Mouse (Mus musculus) lung, embryonic 14.5 days (tissue): Measurements from ENCODE around the gene Spg11. TPM values are rescaled to one million over a fixed set of nuclear protein-coding genes. Genes with fewer than 3 reads are reported as not detected.

Experiments
- ATAC-seq: fragments of 200-750 bp; cut with Nextera tagmentation; 2 replicates; pipeline ENCODE4 v1.8.0; 2017; ENCODE audit warnings: mild to moderate bottlenecking, moderate TSS enrichment, moderate library complexity; ENCODE audit not compliant: insufficient read depth
- DNase-seq: peaks from one replicate; pipeline ENCODE4 v3.0.0-alpha.2; 2015
- H3K27ac ChIP-seq: fragments of 300-500 bp; sonication (generic); 2 replicates; pipeline ENCODE4 v1.5.1; 2014; ENCODE audit warnings: low read depth, mild to moderate bottlenecking, moderate library complexity
- H3K27me3 ChIP-seq: fragments of 300-500 bp; sonication (generic); 2 replicates; pipeline ENCODE4 v1.6.1; 2014; ENCODE audit warnings: low read length, control low read depth; ENCODE audit not compliant: insufficient read depth
- H3K36me3 ChIP-seq: fragments of 300-500 bp; sonication (generic); 2 replicates; pipeline ENCODE4 v1.6.1; 2014; ENCODE audit warnings: control low read depth; ENCODE audit not compliant: insufficient read depth
- H3K4me1 ChIP-seq: fragments of 300-500 bp; sonication (generic); 2 replicates; pipeline ENCODE4 v1.6.1; 2014; ENCODE audit warnings: antibody characterized with exemption, control low read depth; ENCODE audit not compliant: insufficient read depth
- H3K4me2 ChIP-seq: fragments of 300-500 bp; sonication (generic); 2 replicates; pipeline ENCODE4 v1.6.1; 2014; ENCODE audit warnings: mild to moderate bottlenecking
- H3K4me3 ChIP-seq: fragments of 300-500 bp; sonication (generic); 2 replicates; pipeline ENCODE4 v1.5.1; 2014; ENCODE audit warnings: low read depth, low read length
- H3K9ac ChIP-seq: fragments of 300-500 bp; sonication (generic); 2 replicates; pipeline ENCODE4 v1.6.1; 2014
- H3K9me3 ChIP-seq: fragments of 300-500 bp; sonication (generic); 2 replicates; pipeline ENCODE4 v1.6.1; 2016; ENCODE audit warnings: low read depth, low read length, control low read depth
- CTCF ChIP-seq: IDR thresholded peaks from 2 replicates; pipeline ENCODE4 v1.5.1; 2016; ENCODE audit warnings: antibody characterized with exemption, low read depth
- WGBS: fragments of 180-500 bp; shearing (Covaris S2); extraction: QIAGEN DNeasy Blood & Tissue Kit; methylation state at CpG from one replicate; pipeline ENCODE4 v1.1.7; 2014; 5-methylcytosine and 5-hydroxymethylcytosine counted together
- polyA plus RNA-seq: library from polyadenylated mRNA; unstranded; fragments of >200 nt; fragmentation: Nextera tagmentation; extraction: Ambion mirVana; gene quantifications from 2 replicates; pipeline ENCODE4 v1.2.1, GENCODE M21; 2014

Spg11 gene
- polyA plus RNA-seq, 1 experiment from 2014 or later: 14.3 TPM

GRCm38 (mm10) chr2:122093844-122094243 lies 24.3 kb downstream of the Spg11 start:
- no peak overlapping the region for H3K4me2 ChIP-seq
- no peaks in the 10 kb centered on the region for H3K27me3 ChIP-seq
- no peaks in the 10 kb centered on the region for H3K4me1 ChIP-seq
- WGBS: 84% methylated on average over 4 of the region's 4 CpGs
- no peak for ATAC-seq
- H3K9me3 ChIP-seq: no peaks in the 10 kb centered on the region
- H3K4me3 ChIP-seq: no peak overlapping the region
- H3K9ac ChIP-seq: no peak overlapping the region
- no peak overlapping the region for H3K27ac ChIP-seq
- H3K36me3 ChIP-seq: peaks cover 83% of the 10 kb centered on the region
- TF ChIP-seq CTCF: no peak
- no peak for DNase-seq

GRCm38 (mm10) chr2:122086446-122086845 lies 31.7 kb downstream of the Spg11 start:
- no peak overlapping the region for H3K27ac ChIP-seq
- peak; percentile 71 for DNase-seq
- H3K4me2 ChIP-seq: no peak overlapping the region
- no peak for ATAC-seq
- peaks cover 58% of the 10 kb centered on the region for H3K36me3 ChIP-seq
- H3K27me3 ChIP-seq: no peaks in the 10 kb centered on the region
- no peak for TF ChIP-seq CTCF
- H3K4me1 ChIP-seq: no peaks in the 10 kb centered on the region
- H3K9ac ChIP-seq: no peak overlapping the region
- 57% methylated on average over 4 of the region's 4 CpGs for WGBS
- no peaks in the 10 kb centered on the region for H3K9me3 ChIP-seq
- no peak overlapping the region for H3K4me3 ChIP-seq

DNA sequence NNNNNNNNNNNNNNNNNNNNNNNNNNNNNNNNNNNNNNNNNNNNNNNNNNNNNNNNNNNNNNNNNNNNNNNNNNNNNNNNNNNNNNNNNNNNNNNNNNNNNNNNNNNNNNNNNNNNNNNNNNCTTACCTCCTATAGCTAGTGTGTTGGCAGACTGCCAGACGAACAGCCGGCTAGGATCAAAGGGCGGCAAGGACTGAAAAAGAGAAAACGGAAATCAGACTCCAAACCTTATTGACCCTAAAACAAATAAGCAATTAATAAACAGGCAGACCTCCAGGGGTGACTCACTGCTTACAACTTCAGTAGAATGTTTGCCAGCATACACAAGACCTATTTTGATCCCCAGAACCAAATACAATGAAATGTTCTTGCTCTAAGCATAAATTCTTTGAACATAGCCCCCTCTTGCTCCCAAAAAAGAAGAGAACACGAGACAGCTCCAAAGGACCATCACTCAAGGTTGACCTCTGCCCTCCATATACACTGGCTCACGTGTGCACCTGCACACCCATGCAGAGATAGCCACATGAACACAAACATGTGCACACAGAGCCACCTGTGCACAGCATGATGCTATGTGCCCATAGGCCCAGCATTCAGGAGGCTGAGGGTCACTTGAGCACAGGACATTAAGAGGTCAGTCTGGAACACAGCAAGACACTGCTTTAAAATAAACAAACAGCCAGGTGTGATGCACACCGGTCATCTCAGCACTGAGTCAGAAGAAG lies 36.3 kb downstream of the Spg11 start:
- Histone ChIP-seq H3K4me2 (no peak overlapping the region), H3K36me3 (peaks cover 46% of the 10 kb centered on the region), H3K27me3 (no peaks in the 10 kb centered on the region), H3K9me3 (no peaks in the 10 kb centered on the region), H3K4me1 (no peaks in the 10 kb centered on the region), H3K27ac (no peak overlapping the region), H3K9ac (no peak overlapping the region), H3K4me3 (no peak overlapping the region)
- no peak for TF ChIP-seq CTCF
- ATAC-seq: peak; percentile 47
- WGBS: 25% methylated on average over 7 of the region's 7 CpGs
- DNase-seq: peak; percentile 79

DNA sequence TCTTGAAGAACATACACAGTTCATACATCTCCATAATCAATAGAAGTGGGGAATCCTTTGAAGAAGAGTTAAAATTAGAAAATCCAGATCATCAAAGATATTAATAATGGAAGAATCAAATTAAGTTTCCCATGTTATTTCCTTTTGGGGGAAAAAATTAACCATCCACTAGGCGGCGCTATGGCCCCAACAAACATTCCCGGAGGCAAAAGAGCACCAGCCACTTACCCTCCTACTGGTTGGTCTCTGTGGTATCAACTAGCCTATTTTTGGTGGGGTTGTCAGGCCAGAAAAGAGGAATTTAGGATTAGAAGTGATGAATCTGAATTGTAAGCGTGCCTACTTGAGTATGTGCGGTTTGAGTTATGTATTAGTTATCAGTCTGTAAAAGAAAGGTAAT lies 48.3 kb downstream of the Spg11 start:
- WGBS: 41% methylated on average over 5 of the region's 5 CpGs
- Histone ChIP-seq H3K27me3 (no peaks in the 10 kb centered on the region), H3K9me3 (no peaks in the 10 kb centered on the region), H3K36me3 (peaks cover 49% of the 10 kb centered on the region), H3K4me3 (no peak overlapping the region), H3K4me1 (no peaks in the 10 kb centered on the region), H3K27ac (no peak overlapping the region), H3K4me2 (no peak overlapping the region), H3K9ac (no peak overlapping the region)
- peak; percentile 81 for DNase-seq
- ATAC-seq: 0 out of 2 replicates have a peak, but pooled peaks have one; percentile 41
- TF ChIP-seq CTCF: peak; percentile 81

DNA sequence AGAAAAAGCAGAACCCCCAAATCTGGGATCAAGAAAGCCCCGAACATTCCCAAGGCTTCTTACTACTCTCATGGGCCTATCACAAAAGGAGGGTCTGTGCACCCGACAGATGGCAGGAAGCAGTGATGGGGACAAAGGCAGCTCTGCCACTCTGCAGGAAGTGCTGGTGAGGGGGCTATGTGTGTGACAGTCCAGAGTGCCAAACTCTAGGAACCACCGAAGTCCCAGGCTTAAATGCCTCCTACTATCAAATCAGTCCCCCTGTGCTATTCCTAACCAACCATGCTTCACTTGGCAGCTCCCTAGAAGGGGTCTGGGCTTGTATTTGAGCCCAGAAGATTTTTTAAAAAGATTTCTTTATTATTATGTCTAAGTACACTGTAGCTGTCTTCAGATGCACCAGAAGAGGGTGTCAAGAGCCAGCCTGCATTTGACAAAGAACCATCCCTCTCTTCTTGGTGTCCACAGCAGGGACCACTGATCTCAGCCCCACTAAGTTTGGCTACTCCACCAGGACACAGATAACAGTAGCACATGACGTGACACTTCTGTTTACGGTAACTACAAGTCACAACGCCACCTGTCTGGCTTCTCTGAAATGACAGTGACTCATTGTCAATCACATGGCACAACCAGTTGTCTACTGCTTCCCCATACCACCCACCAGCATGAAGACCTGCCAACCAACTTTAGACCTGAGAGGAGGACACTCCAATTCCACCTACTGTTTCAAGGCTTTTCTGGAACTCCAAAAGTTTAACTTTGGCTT lies 48.9 kb downstream of the Spg11 start:
- ATAC-seq (no peak), DNase-seq (no peak)
- peaks cover 50% of the 10 kb centered on the region for H3K36me3 ChIP-seq
- no peak overlapping the region for H3K27ac ChIP-seq
- H3K9ac ChIP-seq: no peak overlapping the region
- no peak overlapping the region for H3K4me3 ChIP-seq
- no peaks in the 10 kb centered on the region for H3K9me3 ChIP-seq
- no peak overlapping the region for H3K4me2 ChIP-seq
- 78% methylated on average over 6 of the region's 6 CpGs for whole genome bisulfite sequencing
- no peaks in the 10 kb centered on the region for H3K4me1 ChIP-seq
- no peak; the same call in 1 of the 2 replicates for TF ChIP-seq CTCF
- H3K27me3 ChIP-seq: no peaks in the 10 kb centered on the region

GRCm38 (mm10) chr2:122066241-122066640 lies 51.9 kb downstream of the Spg11 start:
- Histone ChIP-seq H3K9ac (no peak overlapping the region), H3K27me3 (no peaks in the 10 kb centered on the region), H3K4me2 (no peak overlapping the region), H3K4me3 (no peak overlapping the region), H3K36me3 (peaks cover 54% of the 10 kb centered on the region), H3K27ac (no peak overlapping the region), H3K4me1 (no peaks in the 10 kb centered on the region), H3K9me3 (no peaks in the 10 kb centered on the region)
- ATAC-seq (no peak), DNase-seq (no peak)
- TF ChIP-seq CTCF: no peak
- 73% methylated on average over 8 of the region's 8 CpGs for WGBS

DNA sequence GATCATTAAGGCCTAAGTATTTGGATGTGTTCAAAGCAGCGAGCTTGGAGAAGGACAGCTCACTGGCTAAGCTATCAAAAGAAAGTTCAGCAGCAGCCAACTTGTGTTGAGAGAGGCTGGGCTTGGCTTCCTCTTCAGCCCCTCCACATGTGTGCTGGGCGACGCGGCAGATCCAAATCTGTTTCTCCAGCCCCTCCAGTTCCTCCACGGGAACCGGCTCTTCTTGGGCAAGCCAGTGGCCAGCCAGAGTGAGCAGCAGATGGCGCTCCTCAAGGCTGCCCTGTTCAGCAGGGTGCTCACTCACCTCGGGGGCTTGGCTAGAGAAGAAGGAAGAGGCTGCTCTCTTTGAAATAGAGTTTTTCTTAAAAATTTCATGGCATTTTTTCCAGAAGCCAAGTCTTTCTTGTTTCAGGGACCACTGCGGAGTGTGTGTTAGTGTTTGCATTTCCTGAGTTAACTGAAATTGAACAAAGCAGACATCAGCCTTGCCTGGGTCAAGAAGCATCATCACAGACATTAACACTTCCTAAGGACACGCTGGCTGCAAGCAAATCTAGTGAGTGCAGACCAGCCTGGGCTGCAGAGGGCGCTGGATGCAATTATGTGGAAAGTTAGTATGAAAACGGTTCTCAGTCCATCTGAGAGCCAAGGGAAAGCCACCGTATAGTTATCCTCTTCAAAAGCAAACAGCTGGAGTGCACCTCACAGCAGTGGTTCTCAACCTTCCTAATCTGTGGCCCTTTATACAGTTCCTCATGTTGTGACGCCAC lies 52.8 kb downstream of the Spg11 start:
- no peak overlapping the region for H3K9ac ChIP-seq
- peak; percentile 42; the same call in 1 of the 2 replicates for TF ChIP-seq CTCF
- H3K4me2 ChIP-seq: no peak overlapping the region
- H3K4me1 ChIP-seq: no peaks in the 10 kb centered on the region
- H3K4me3 ChIP-seq: no peak overlapping the region
- ATAC-seq (no peak), DNase-seq (peak; percentile 63)
- peaks cover 56% of the 10 kb centered on the region for H3K36me3 ChIP-seq
- no peaks in the 10 kb centered on the region for H3K27me3 ChIP-seq
- no peak overlapping the region for H3K27ac ChIP-seq
- no peaks in the 10 kb centered on the region for H3K9me3 ChIP-seq
- 44% methylated on average over 14 of the region's 14 CpGs for WGBS
